Mouse (Mus musculus) midbrain, embryonic 11.5 days (tissue): ENCODE data around the gene Lrrc42. TPM values are rescaled to one million over a fixed set of nuclear protein-coding genes. Genes with fewer than 3 reads are reported as not detected.

Source experiments
- ATAC-seq: fragments of 200-750 bp; cut with Nextera tagmentation; 2 replicates; pipeline ENCODE4 v1.8.0; 2017; ENCODE audit warnings: moderate TSS enrichment, moderate library complexity; ENCODE audit not compliant: low FRiP score
- DNase-seq: peaks from one replicate; pipeline ENCODE4 v3.0.0; 2015; ENCODE audit warnings: low spot score; ENCODE audit errors: missing footprints
- H3K27ac ChIP-seq: fragments of 300-500 bp; sonication (generic); 2 replicates; pipeline ENCODE4 v1.5.1; 2014; ENCODE audit warnings: low read depth, low read length
- H3K27me3 ChIP-seq: fragments of 300-500 bp; sonication (generic); 2 replicates; pipeline ENCODE4 v1.6.1; 2014; ENCODE audit warnings: mild to moderate bottlenecking, low read length, moderate library complexity, mixed read lengths; ENCODE audit not compliant: control insufficient read depth, insufficient read depth
- H3K36me3 ChIP-seq: fragments of 300-500 bp; sonication (generic); 2 replicates; pipeline ENCODE4 v1.6.1; 2014; ENCODE audit warnings: mild to moderate bottlenecking, low read length, moderate library complexity, mixed read lengths; ENCODE audit not compliant: control insufficient read depth, insufficient read depth
- H3K4me1 ChIP-seq: fragments of 300-500 bp; sonication (generic); 2 replicates; pipeline ENCODE4 v1.6.1; 2014; ENCODE audit warnings: low read length; ENCODE audit not compliant: control insufficient read depth, insufficient read depth
- H3K4me2 ChIP-seq: fragments of 300-500 bp; sonication (generic); 2 replicates; pipeline ENCODE4 v1.6.1; 2014; ENCODE audit warnings: mild to moderate bottlenecking, moderate library complexity
- H3K4me3 ChIP-seq: fragments of 300-500 bp; sonication (generic); 2 replicates; pipeline ENCODE4 v1.5.1; 2014; ENCODE audit warnings: low read depth, low read length
- H3K9ac ChIP-seq: fragments of 300-500 bp; sonication (generic); 2 replicates; pipeline ENCODE4 v1.6.1; 2014; ENCODE audit warnings: low read length
- H3K9me3 ChIP-seq: fragments of 300-500 bp; sonication (generic); 2 replicates; pipeline ENCODE4 v1.6.1; 2016; ENCODE audit warnings: low read length; ENCODE audit not compliant: control insufficient read depth
- WGBS: fragments of 180-500 bp; shearing (Covaris S2); extraction: QIAGEN DNeasy Blood & Tissue Kit; methylation state at CpG from one replicate; pipeline ENCODE4 v1.1.7; 2014; 5-methylcytosine and 5-hydroxymethylcytosine counted together
- polyA plus RNA-seq: library from polyadenylated mRNA; unstranded; fragments of >200 nt; fragmentation: Nextera tagmentation; extraction: Ambion mirVana; gene quantifications from 2 replicates; pipeline ENCODE4 v1.2.1, GENCODE M21; 2014

Lrrc42 gene
- polyA plus RNA-seq, 1 experiment from 2014 or later, result 70.0 TPM

DNA sequence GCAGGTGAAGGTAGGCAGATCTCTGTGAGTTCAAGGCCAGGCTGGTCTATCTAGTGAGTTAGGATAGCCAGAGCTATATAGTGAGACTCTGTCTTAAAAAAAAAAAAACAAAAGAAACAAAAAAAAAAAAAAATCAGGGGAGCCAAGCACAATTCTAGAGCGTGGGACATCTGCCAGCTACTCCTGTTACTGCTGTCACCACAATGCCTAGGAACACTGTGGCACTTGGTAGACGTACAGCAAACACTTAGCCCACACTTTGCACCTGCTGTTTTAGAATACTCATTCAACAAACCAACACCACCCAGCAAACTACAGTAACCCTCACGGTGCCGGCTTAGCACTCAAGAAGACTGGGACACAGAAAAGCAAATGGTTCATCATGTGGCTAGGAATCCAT lies 41.9 kb downstream of the Lrrc42 start:
- ATAC-seq, result no peak
- no peak overlapping the region for H3K4me3 ChIP-seq
- DNase-seq, result no peak
- no peaks in the 10 kb centered on the region for H3K27me3 ChIP-seq
- 86% methylated on average over 4 of the region's 4 CpGs for WGBS
- H3K9ac ChIP-seq, result no peak overlapping the region
- H3K27ac ChIP-seq, result no peak overlapping the region
- no peak overlapping the region for H3K4me2 ChIP-seq
- no peaks in the 10 kb centered on the region for H3K4me1 ChIP-seq
- no peaks in the 10 kb centered on the region for H3K9me3 ChIP-seq
- no peaks in the 10 kb centered on the region for H3K36me3 ChIP-seq

DNA sequence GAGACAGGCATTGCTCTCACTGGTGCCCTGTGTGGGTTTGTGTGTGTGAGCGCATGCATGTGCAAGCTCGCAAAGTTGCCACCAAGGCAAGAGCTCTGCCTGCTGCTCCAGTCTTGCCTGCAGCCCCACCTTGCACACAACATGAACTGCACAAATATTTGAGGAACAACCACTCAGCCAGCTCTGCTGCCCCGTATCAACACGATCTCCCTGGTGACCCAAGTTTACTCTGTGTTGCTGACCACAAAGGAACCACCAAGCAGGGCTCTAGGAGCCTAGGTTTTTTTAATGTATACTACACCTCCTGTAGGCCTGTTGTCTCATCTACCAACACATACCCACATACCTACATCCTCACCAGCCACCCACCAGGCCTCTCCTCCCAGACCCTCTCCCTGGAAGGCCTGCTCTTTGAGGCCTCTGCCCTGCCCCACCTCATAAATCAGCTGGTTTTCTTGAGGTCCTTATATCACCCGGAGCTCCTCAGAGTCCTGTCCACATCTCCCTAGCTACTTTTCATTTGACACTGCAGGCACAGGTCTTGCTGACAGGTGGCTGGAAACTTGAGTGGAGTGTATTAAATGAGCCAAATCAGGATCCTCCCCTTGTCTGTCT lies 42.7 kb downstream of the Lrrc42 start:
- 78% methylated on average over 5 of the region's 5 CpGs for WGBS
- H3K27ac ChIP-seq, result no peak overlapping the region
- H3K27me3 ChIP-seq, result no peaks in the 10 kb centered on the region
- H3K4me1 ChIP-seq, result no peaks in the 10 kb centered on the region
- no peak overlapping the region for H3K4me3 ChIP-seq
- peak; percentile 67 for DNase-seq
- no peaks in the 10 kb centered on the region for H3K36me3 ChIP-seq
- H3K4me2 ChIP-seq, result no peak overlapping the region
- H3K9ac ChIP-seq, result no peak overlapping the region
- H3K9me3 ChIP-seq, result no peaks in the 10 kb centered on the region
- ATAC-seq, result no peak

GRCm38 (mm10) chr4:107208880-107209279 lies 44.5 kb downstream of the Lrrc42 start, which contains the start of gene Ldlrad1:
Ldlrad1 (plus strand) TSS chr4:107209180.
- no peaks in the 10 kb centered on the region for H3K9me3 ChIP-seq
- no peak within 1 kb of the TSS for H3K9ac ChIP-seq
- H3K4me2 ChIP-seq, result no peak within 1 kb of the TSS
- WGBS, result 92% methylated on average over 3 of the region's 3 CpGs
- no peak within 1 kb of the TSS for H3K27ac ChIP-seq
- H3K4me1 ChIP-seq, result no peaks in the 10 kb centered on the region
- DNase-seq (peak; percentile 61), ATAC-seq (no peak)
- no peak within 1 kb of the TSS for H3K4me3 ChIP-seq
- H3K36me3 ChIP-seq, result no peaks in the 10 kb centered on the region; the same call in 1 of the 2 replicates
- H3K27me3 ChIP-seq, result no peaks in the 10 kb centered on the region

- Histone ChIP-seq H3K4me1 (no peaks in the 10 kb centered on the region), H3K27ac (no peak overlapping the region), H3K27me3 (no peaks in the 10 kb centered on the region), H3K9ac (no peak overlapping the region), H3K36me3 (peaks cover 4% of the 10 kb centered on the region; the same call in 1 of the 2 replicates), H3K9me3 (no peaks in the 10 kb centered on the region), H3K4me3 (no peak overlapping the region), H3K4me2 (no peak overlapping the region)
- peak; percentile 67 for DNase-seq
- WGBS, result 100% methylated on average over 2 of the region's 2 CpGs
- no peak for ATAC-seq
Measured at GRCm38 (mm10) chr4:107207016-107207415, 46.3 kb downstream of the Lrrc42 start.

- H3K9ac ChIP-seq, result no peak overlapping the region
- no peak for ATAC-seq
- peaks cover 8% of the 10 kb centered on the region for H3K36me3 ChIP-seq
- no peaks in the 10 kb centered on the region for H3K27me3 ChIP-seq
- 91% methylated on average over 7 of the region's 7 CpGs for WGBS
- no peaks in the 10 kb centered on the region for H3K9me3 ChIP-seq
- DNase-seq, result peak; percentile 75
- H3K4me3 ChIP-seq, result no peak overlapping the region
- H3K4me2 ChIP-seq, result no peak overlapping the region
- H3K4me1 ChIP-seq, result no peaks in the 10 kb centered on the region
- H3K27ac ChIP-seq, result no peak overlapping the region
Measured at GRCm38 (mm10) chr4:107203001-107203400, 50.3 kb downstream of the Lrrc42 start.

GRCm38 (mm10) chr4:107201779-107202178 lies 51.6 kb downstream of the Lrrc42 start:
- Histone ChIP-seq H3K4me3 (no peak overlapping the region), H3K9ac (no peak overlapping the region), H3K27me3 (no peaks in the 10 kb centered on the region), H3K27ac (no peak overlapping the region), H3K9me3 (no peaks in the 10 kb centered on the region), H3K36me3 (peaks cover 12% of the 10 kb centered on the region), H3K4me1 (no peaks in the 10 kb centered on the region), H3K4me2 (no peak overlapping the region)
- 95% methylated on average over 3 of the region's 3 CpGs for WGBS
- DNase-seq (no peak), ATAC-seq (no peak)

GRCm38 (mm10) chr4:107198072-107198471 lies 55.3 kb downstream of the Lrrc42 start:
- no peaks in the 10 kb centered on the region for H3K9me3 ChIP-seq
- ATAC-seq (no peak), DNase-seq (no peak)
- WGBS, result 95% methylated on average over 5 of the region's 5 CpGs
- no peak overlapping the region for H3K9ac ChIP-seq
- no peak overlapping the region for H3K27ac ChIP-seq
- no peak overlapping the region for H3K4me3 ChIP-seq
- H3K27me3 ChIP-seq, result no peaks in the 10 kb centered on the region
- H3K36me3 ChIP-seq, result peaks cover 17% of the 10 kb centered on the region
- H3K4me1 ChIP-seq, result no peaks in the 10 kb centered on the region
- no peak overlapping the region for H3K4me2 ChIP-seq

- no peak overlapping the region for H3K9ac ChIP-seq
- 91% methylated on average over 2 of the region's 2 CpGs for WGBS
- H3K9me3 ChIP-seq, result no peaks in the 10 kb centered on the region
- H3K4me1 ChIP-seq, result no peaks in the 10 kb centered on the region
- no peak overlapping the region for H3K4me2 ChIP-seq
- H3K4me3 ChIP-seq, result no peak overlapping the region
- H3K27ac ChIP-seq, result no peak overlapping the region
- no peaks in the 10 kb centered on the region for H3K27me3 ChIP-seq
- ATAC-seq (no peak), DNase-seq (peak; percentile 56)
- peaks cover 15% of the 10 kb centered on the region for H3K36me3 ChIP-seq
Measured at GRCm38 (mm10) chr4:107196454-107196853, 56.9 kb downstream of the Lrrc42 start.

- no peak overlapping the region for H3K4me2 ChIP-seq
- no peaks in the 10 kb centered on the region for H3K27me3 ChIP-seq
- no peaks in the 10 kb centered on the region for H3K9me3 ChIP-seq
- ATAC-seq (no peak), DNase-seq (peak; percentile 57)
- H3K36me3 ChIP-seq, result peaks cover 16% of the 10 kb centered on the region
- H3K4me1 ChIP-seq, result no peaks in the 10 kb centered on the region
- no peak overlapping the region for H3K9ac ChIP-seq
- 92% methylated on average over 3 of the region's 3 CpGs for WGBS
- H3K4me3 ChIP-seq, result no peak overlapping the region
- no peak overlapping the region for H3K27ac ChIP-seq
Measured at GRCm38 (mm10) chr4:107193841-107194240, 59.5 kb downstream of the Lrrc42 start.
